Mouse (Mus musculus) adrenal gland, adult 2 months (tissue): Measurements from ENCODE around the gene Rac3. TPM values are rescaled to one million over a fixed set of nuclear protein-coding genes. Genes with fewer than 3 reads are reported as not detected.
"Not testable (repeated sequence)": the region's sequence is repeated elsewhere in the genome, so short reads cannot be mapped to it uniquely, and the experiment has no call there.

Experiments used
- DNase-seq: peaks from one replicate; pipeline ENCODE4 v3.0.0; 2021
- long read RNA-seq: library from polyadenylated mRNA; stranded (forward); transcript quantifications from one replicate; pipeline ENCODE4 v2.0.0, GENCODE M21; 2021
- polyA plus RNA-seq: library from polyadenylated mRNA; depleted of rRNA; stranded (reverse); fragments of >200 nt; gene quantifications from 2 replicates; pipeline ENCODE4 v1.2.3, GENCODE M21; 2012; rRNA removed
- total RNA-seq, 2 experiments: library from RNA; stranded (reverse); gene quantifications; 2 replicates each; pipeline ENCODE4 v1.2.3; 2021

The Rac3 gene
- 10 to 100 TPM; 13.7 to 15.9 TPM for total RNA-seq
- polyA plus RNA-seq, result 21.1 and 25.6 TPM in 2 replicates
- long read RNA-seq, transcript Rac3-201 (6 exons, 1,076 nt), result major isoform, 8 of 8 reads
- long read RNA-seq, partial matches to known transcripts, result 0 of 8 reads
- long read RNA-seq, other reads (novel, unspliced or antisense), result 0 of 8 reads

- peak; percentile 82 for DNase-seq
These were observed at the start of gene Rac3 for GRCm38 (mm10) chr11:120721124-120722066. TSS of gene Rac3 (plus strand) at chr11:120721470.

- DNase-seq, result peak; percentile 98
These were observed 48.3 kb upstream of the Rac3 start, which contains the start of gene Aspscr1 for GRCm38 (mm10) chr11:120672687-120673593. TSS of gene Aspscr1 (plus strand) at chr11:120672973.

GRCm38 (mm10) chr11:120673594-120674122 is 47.6 kb upstream of the Rac3 start:
- no peak for DNase-seq

- DNase-seq, result not testable (repeated sequence)
These were observed 45.4 kb upstream of the Rac3 start for GRCm38 (mm10) chr11:120675875-120676274.

- peak; percentile 66 for DNase-seq
These were observed 44.3 kb upstream of the Rac3 start for GRCm38 (mm10) chr11:120676951-120677350.

GRCm38 (mm10) chr11:120679909-120680308 is 41.4 kb upstream of the Rac3 start:
- DNase-seq, result peak; percentile 29

- no peak for DNase-seq
These were observed 38.6 kb upstream of the Rac3 start for GRCm38 (mm10) chr11:120682683-120683082.

GRCm38 (mm10) chr11:120683536-120683935 is 37.7 kb upstream of the Rac3 start:
- no peak for DNase-seq

GRCm38 (mm10) chr11:120684086-120684485 is 37.2 kb upstream of the Rac3 start:
- DNase-seq, result no peak

- DNase-seq, result no peak
These were observed 36.6 kb upstream of the Rac3 start for GRCm38 (mm10) chr11:120684660-120685059.

- no peak for DNase-seq
These were observed 34.5 kb upstream of the Rac3 start for GRCm38 (mm10) chr11:120686650-120687272.

- no peak for DNase-seq
These were observed 31.9 kb upstream of the Rac3 start for GRCm38 (mm10) chr11:120689365-120689764.

GRCm38 (mm10) chr11:120692471-120693011 is 28.7 kb upstream of the Rac3 start:
- peak; percentile 81 for DNase-seq

- peak; percentile 44 for DNase-seq
These were observed 27.8 kb upstream of the Rac3 start for GRCm38 (mm10) chr11:120693461-120693860.

- DNase-seq, result peak; percentile 59
These were observed 26.1 kb upstream of the Rac3 start for GRCm38 (mm10) chr11:120695184-120695583.

- peak; percentile 66 for DNase-seq
These were observed 25.6 kb upstream of the Rac3 start for GRCm38 (mm10) chr11:120695641-120696040.

- no peak for DNase-seq
These were observed 24.7 kb upstream of the Rac3 start for GRCm38 (mm10) chr11:120696568-120696967.

GRCm38 (mm10) chr11:120697741-120698140 is 23.5 kb upstream of the Rac3 start:
- peak; percentile 91 for DNase-seq

- DNase-seq, result peak; percentile 81
These were observed 17.4 kb upstream of the Rac3 start for GRCm38 (mm10) chr11:120703696-120704454.
